Mouse (Mus musculus): ENCODE measurements around the gene Slc4a5.

DNA sequence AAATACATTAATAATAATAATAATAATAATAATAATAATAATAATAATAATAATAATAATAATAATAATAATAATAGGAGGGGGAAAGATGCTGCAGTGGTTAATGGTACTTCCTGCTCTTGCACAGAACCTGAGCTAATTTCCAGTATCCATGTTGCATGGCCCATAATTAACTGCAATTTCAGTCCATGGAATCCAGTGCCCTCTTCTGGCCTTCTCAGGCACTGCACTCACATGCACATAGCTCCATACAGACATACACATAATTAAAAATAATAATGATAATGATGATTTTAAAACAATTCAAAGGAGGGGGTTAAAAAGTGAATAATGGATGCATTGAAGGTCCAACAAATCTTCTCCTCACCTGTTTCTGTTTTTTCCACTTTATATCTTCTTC, 45.6 kb downstream of the Slc4a5 start:
- TF ChIP-seq CTCF (IDR thresholded peaks at IDR 0.05; ENCODE audit: low read depth) (peak; percentile 74), EP300 (IDR thresholded peaks at IDR 0.05; ENCODE audit: low read depth) (no peak)
